Mouse (Mus musculus): ENCODE measurements around the gene Ctsr. TPM values are rescaled to one million over a fixed set of nuclear protein-coding genes. Genes with fewer than 3 reads are reported as not detected.
"Not testable (repeated sequence)": the region's sequence is repeated elsewhere in the genome, so short reads cannot be mapped to it uniquely, and the experiment has no call there.

Ctsr gene
- not detected in 2 replicates for polyA plus RNA-seq (2012; rRNA removed)

- Histone ChIP-seq H3K4me1 (ENCODE audit: control insufficient read depth, insufficient read depth, insufficient read length) (no peaks in the 10 kb centered on the region), H3K27me3 (ENCODE audit: control insufficient read depth, insufficient read depth, low read length) (no peaks in the 10 kb centered on the region), H3K27ac (ENCODE audit: insufficient read depth, low read length) (no peak within 1 kb of the TSS), H3K36me3 (ENCODE audit: control insufficient read depth, insufficient read depth, low read length) (no peaks in the 10 kb centered on the region), H3K4me3 (ENCODE audit: extremely low read depth, insufficient read depth, insufficient read length) (no peak within 1 kb of the TSS)
- DNase-seq (ENCODE audit: low read depth in 1 of 2, low spot score in 2 of 2) = no peak
- WGBS = 81% methylated on average over 1 of the region's 1 CpGs
- TF ChIP-seq POLR2A (IDR thresholded peaks at IDR 0.05; ENCODE audit: low read depth, low read length) (no peak), CTCF (IDR thresholded peaks at IDR 0.05; ENCODE audit: extremely low read depth, insufficient read depth, insufficient read length, insufficient replicate concordance) (no peak)
Measured at GRCm38 (mm10) chr13:61164156-61164555, at the start of gene Ctsr. Gene Ctsr, minus strand, starts transcription at chr13:61164256.

- Histone ChIP-seq H3K36me3 (ENCODE audit: control insufficient read depth, insufficient read depth, low read length) (no peaks in the 10 kb centered on the region), H3K4me1 (ENCODE audit: control insufficient read depth, insufficient read depth, insufficient read length) (no peaks in the 10 kb centered on the region), H3K4me3 (ENCODE audit: extremely low read depth, insufficient read depth, insufficient read length) (no peak within 1 kb of the TSS), H3K27ac (ENCODE audit: insufficient read depth, low read length) (no peak within 1 kb of the TSS), H3K27me3 (ENCODE audit: control insufficient read depth, insufficient read depth, low read length) (no peaks in the 10 kb centered on the region)
- no peak for DNase-seq (ENCODE audit: low read depth in 1 of 2, low spot score in 2 of 2)
- TF ChIP-seq POLR2A (IDR thresholded peaks at IDR 0.05; ENCODE audit: low read depth, low read length) (no peak), CTCF (IDR thresholded peaks at IDR 0.05; ENCODE audit: extremely low read depth, insufficient read depth, insufficient read length, insufficient replicate concordance) (no peak)
- WGBS = 90% methylated on average over 3 of the region's 3 CpGs
Measured at GRCm38 (mm10) chr13:61203310-61203709, 39.3 kb upstream of the Ctsr start, which contains the start of gene Cts6. Gene Cts6, minus strand, starts transcription at chr13:61203410.

DNA sequence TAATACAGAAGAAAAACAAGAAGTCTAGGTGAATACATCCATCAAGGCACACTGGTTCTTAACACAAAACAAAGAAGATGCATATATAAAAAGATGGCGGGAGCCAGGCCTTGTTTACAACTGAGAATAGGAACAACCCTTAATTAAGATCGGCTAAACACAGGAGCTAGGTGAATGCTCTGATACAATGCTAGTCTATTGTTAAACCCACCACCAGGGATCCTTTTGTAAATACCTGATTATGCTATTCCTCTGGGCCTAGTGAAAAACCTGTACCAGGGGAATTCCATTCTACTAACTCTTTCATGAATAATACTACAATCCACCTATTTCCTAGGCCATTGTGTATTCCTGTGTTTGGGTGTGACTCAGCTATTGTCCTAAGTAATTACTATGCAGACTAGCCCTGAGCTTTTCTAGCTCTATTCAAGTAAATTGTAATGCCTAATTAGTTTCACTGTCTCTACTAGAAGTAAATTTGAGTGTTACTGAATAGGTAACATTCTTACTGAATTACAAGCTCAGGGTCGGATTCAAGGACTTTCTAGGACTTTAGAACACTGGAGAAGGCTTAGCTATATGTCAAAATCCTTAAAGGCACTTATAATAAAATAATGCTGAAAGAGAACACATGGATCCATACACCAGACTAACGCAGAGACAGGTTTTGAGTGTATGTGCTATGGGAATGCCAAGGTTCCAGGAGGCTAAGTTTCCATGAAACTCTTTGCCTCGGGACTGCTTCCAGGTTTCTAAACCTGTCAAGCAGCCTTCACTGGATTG lies 21.3 kb upstream of the Ctsr start:
- H3K36me3 ChIP-seq (ENCODE audit: control insufficient read depth, insufficient read depth, low read length); DNase-seq (ENCODE audit: low read depth in 1 of 2, low spot score in 2 of 2); H3K4me1 ChIP-seq (ENCODE audit: control insufficient read depth, insufficient read depth, insufficient read length); H3K27ac ChIP-seq (ENCODE audit: insufficient read depth, low read length); H3K27me3 ChIP-seq (ENCODE audit: control insufficient read depth, insufficient read depth, low read length); H3K4me3 ChIP-seq (ENCODE audit: extremely low read depth, insufficient read depth, insufficient read length): not testable (repeated sequence)
- WGBS = 81% methylated on average over 5 of the region's 5 CpGs

DNA sequence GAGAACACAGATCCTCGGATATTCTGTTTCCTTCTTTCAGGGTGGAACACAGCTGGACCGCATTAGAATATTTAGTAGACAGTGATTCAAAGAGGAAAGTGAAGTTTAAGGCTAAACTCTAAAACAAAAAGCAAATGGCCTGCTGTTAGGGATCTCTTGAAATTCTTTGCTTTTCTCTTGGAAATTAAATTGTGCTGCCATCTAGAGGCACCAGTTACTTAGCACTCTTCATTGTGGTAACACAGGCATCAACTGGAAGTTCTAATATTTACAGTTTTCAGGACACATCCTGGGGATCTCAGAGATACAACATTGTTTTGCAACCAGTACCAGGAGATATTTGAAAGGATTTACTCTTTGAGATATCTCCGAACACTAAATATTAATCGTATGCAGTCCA lies 566 bp upstream of the Ctsr start:
- WGBS = 82% methylated on average over 4 of the region's 4 CpGs
- TF ChIP-seq POLR2A (IDR thresholded peaks at IDR 0.05; ENCODE audit: low read depth, low read length) (no peak), CTCF (IDR thresholded peaks at IDR 0.05; ENCODE audit: extremely low read depth, insufficient read depth, insufficient read length, insufficient replicate concordance) (no peak)
- H3K4me3 ChIP-seq (ENCODE audit: extremely low read depth, insufficient read depth, insufficient read length) = no peak overlapping the region

More for the DNA sequence above, 566 bp upstream of the Ctsr start:
- no peak overlapping the region for H3K27ac ChIP-seq (ENCODE audit: insufficient read depth, low read length)
- H3K36me3 ChIP-seq (ENCODE audit: control insufficient read depth, insufficient read depth, low read length) = no peaks in the 10 kb centered on the region
- no peak for DNase-seq (ENCODE audit: low read depth in 1 of 2, low spot score in 2 of 2)
- no peaks in the 10 kb centered on the region for H3K27me3 ChIP-seq (ENCODE audit: control insufficient read depth, insufficient read depth, low read length)
- H3K4me1 ChIP-seq (ENCODE audit: control insufficient read depth, insufficient read depth, insufficient read length) = no peaks in the 10 kb centered on the region

Other genes starting within 250 kb of the Ctsr start
- gene Gm49393, start 228.7 kb downstream of the Ctsr start, polyA plus RNA-seq (2012; rRNA removed) = not detected in 2 replicates
- 1.4 and 2.3 TPM in 2 replicates for gene Gm49391, start 227.7 kb downstream of the Ctsr start, polyA plus RNA-seq (2012; rRNA removed)
- 12.0 and 13.4 TPM in 2 replicates for gene Ctla2a, start 227.6 kb downstream of the Ctsr start, polyA plus RNA-seq (2012; rRNA removed)
- not detected in 2 replicates for gene Tpbpa, start 222.3 kb downstream of the Ctsr start, polyA plus RNA-seq (2012; rRNA removed)
- not detected in 2 replicates for gene Ctsj, start 158.3 kb downstream of the Ctsr start, polyA plus RNA-seq (2012; rRNA removed)
- gene Ctsq, start 123.6 kb downstream of the Ctsr start, polyA plus RNA-seq (2012; rRNA removed) = not detected in 2 replicates
- not detected in 2 replicates for gene Cts6, start 39.2 kb upstream of the Ctsr start, polyA plus RNA-seq (2012; rRNA removed)
- not detected in 2 replicates for gene Cts8, start 91.1 kb upstream of the Ctsr start, polyA plus RNA-seq (2012; rRNA removed)
- gene Gm49398, start 124.6 kb upstream of the Ctsr start, polyA plus RNA-seq (2012; rRNA removed) = not detected in 2 replicates
- not detected in 2 replicates for gene Cts7, start 193.9 kb upstream of the Ctsr start, polyA plus RNA-seq (2012; rRNA removed)

All from spleen, adult 2 months (tissue).